Mouse (Mus musculus) G1E (cell line): ENCODE results near the gene Fam217b. TPM values are rescaled to one million over a fixed set of nuclear protein-coding genes. Genes with fewer than 3 reads are reported as not detected.

Experiments used
- ATAC-seq: 2 replicates; pipeline ENCODE4 v1.8.0; 2016; ENCODE audit warnings: mild to moderate bottlenecking; ENCODE audit not compliant: insufficient number of reproducible peaks, poor library complexity, low FRiP score, severe bottlenecking; ENCODE audit errors: extremely low read depth
- DNase-seq: peaks from one replicate; pipeline ENCODE4 v3.0.0; 2012; ENCODE audit warnings: low spot score
- H3K27me3 ChIP-seq: 2 replicates; pipeline ENCODE4 v1.6.1; 2012; ENCODE audit warnings: mild to moderate bottlenecking, low read length, inconsistent platforms; ENCODE audit not compliant: insufficient read depth
- H3K36me3 ChIP-seq: replicated peaks from 2 replicates; pipeline ENCODE3; 2012; ENCODE audit warnings: mild to moderate bottlenecking, inconsistent platforms
- H3K4me1 ChIP-seq: 2 replicates; pipeline ENCODE4 v1.6.1; 2012; ENCODE audit warnings: low read depth, low read length, inconsistent platforms, mixed read lengths; ENCODE audit not compliant: insufficient read depth
- H3K4me3 ChIP-seq: 2 replicates; pipeline ENCODE4 v1.5.1; 2012; ENCODE audit warnings: low read depth, mild to moderate bottlenecking, inconsistent platforms, low read length, moderate library complexity, mixed read lengths
- H3K9me3 ChIP-seq: replicated peaks from 2 replicates; pipeline ENCODE4 v1.6.1; 2012; ENCODE audit warnings: inconsistent platforms
- CTCF ChIP-seq: IDR thresholded peaks from 2 replicates; pipeline ENCODE4 v1.5.1; 2012; ENCODE audit warnings: low read depth, low read length, inconsistent platforms, mixed read lengths
- GATA1 ChIP-seq: IDR thresholded peaks from 2 replicates; pipeline ENCODE4 v1.6.1; 2012; ENCODE audit warnings: borderline replicate concordance, low read length, inconsistent platforms, mixed read lengths
- GATA2 ChIP-seq: IDR thresholded peaks from 2 replicates; pipeline ENCODE4 v1.6.1; 2012; ENCODE audit warnings: low read depth, low read length, inconsistent platforms, borderline replicate concordance
- POLR2AphosphoS5 ChIP-seq: IDR thresholded peaks from 2 replicates; pipeline ENCODE4 v1.6.1; 2012; ENCODE audit warnings: low read depth, low read length, inconsistent platforms; ENCODE audit not compliant: insufficient replicate concordance
- TAL1 ChIP-seq: conservative IDR thresholded peaks from 2 replicates; pipeline ENCODE4 v1.6.1; 2012; ENCODE audit warnings: low read depth, low read length, inconsistent platforms, mixed read lengths
- polyA plus RNA-seq: library from polyadenylated mRNA; stranded (reverse); fragments of >175 nt; gene quantifications from 2 replicates; pipeline ENCODE4 v1.2.3, GENCODE M21; 2012
- total RNA-seq, 2 experiments: library from RNA; stranded (forward) in 1 of 2; stranded (reverse) in 1 of 2; fragments of 200-1000 nt in 1 of 2; fragments of >200 nt in 1 of 2; fragmentation: Nextera tagmentation in 1 of 2; gene quantifications; 2 replicates each; pipeline ENCODE4 v1.2.3; 2014 to 2017

The Fam217b gene
- total and polyA plus RNA-seq, 3 experiments = 0.01 to 0.05 TPM; not detected in 1

DNA sequence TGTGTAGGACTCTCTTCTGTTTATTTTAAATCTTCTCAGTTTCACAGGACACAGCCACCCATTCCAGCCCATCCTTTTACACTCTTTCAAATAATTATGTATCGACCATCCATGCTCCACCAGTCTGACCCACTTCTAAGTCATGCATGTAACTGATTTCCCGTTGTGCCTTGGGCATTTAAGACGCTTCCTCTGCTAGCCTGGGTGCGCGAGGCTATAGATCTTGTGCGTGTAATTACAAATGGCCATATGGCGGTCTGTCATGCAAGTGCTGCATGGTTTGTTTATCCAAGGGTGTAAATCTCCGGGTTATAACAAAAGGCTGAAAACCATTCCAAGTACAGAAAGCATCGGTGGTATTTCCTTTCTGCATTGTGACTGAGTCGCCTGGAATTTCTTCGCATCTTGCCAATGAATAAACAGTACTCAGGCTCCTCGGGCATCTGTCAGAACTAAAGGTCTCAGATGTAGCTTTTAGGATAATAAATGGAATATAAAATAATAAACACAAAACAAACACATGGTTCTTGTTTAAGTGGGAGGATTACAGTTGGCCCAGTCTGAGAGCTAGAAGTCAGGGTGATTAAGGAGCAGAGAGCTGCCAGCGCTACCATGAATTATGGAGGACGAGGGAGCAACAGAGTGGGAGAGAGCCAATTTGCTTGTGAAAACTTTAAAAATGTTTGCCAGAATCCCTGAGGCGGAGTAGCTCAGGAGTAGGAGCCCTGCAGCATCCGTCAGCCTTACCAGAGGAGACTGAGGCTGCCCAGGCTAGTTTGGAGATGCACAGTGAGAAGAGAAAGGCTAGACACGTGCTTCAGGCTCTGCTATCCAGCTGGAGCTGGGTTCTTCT is 40.6 kb downstream of the Fam217b start:
- Histone ChIP-seq H3K9me3 (peaks cover 56% of the 10 kb centered on the region), H3K4me3 (no peak overlapping the region), H3K4me1 (no peaks in the 10 kb centered on the region), H3K27me3 (no peaks in the 10 kb centered on the region), H3K36me3 (no peaks in the 10 kb centered on the region)
- TF ChIP-seq POLR2AphosphoS5 (no peak), CTCF (no peak), TAL1 (no peak), GATA1 (no peak)
- ATAC-seq (no peak), DNase-seq (no peak)

DNA sequence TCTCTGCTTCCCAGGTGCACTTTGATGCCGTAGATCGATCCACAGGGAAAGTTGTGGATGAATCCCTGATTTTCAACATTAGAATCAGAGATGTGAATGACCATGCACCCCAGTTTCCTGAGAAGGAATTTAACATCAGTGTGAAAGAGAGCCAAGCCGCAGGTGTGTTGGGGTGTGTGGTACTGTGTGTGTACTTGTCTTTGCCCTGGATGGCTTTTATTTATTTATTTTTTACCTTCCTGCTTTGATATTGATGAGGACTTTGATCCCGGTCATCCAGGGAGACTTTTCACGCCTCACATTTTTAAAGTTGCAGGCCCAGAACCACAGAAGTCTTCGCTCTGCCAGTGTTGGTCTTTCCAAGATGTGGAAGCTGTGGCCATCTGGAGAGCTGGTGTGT is 43.1 kb downstream of the Fam217b start:
- H3K4me1 ChIP-seq = no peaks in the 10 kb centered on the region
- H3K36me3 ChIP-seq = no peaks in the 10 kb centered on the region
- peaks cover 54% of the 10 kb centered on the region for H3K9me3 ChIP-seq
- TF ChIP-seq POLR2AphosphoS5 = no peak
- no peak for TF ChIP-seq GATA2
- no peak for TF ChIP-seq TAL1
- no peak for TF ChIP-seq GATA1
- no peak for TF ChIP-seq CTCF
- no peak for DNase-seq
- ATAC-seq = no peak
- no peaks in the 10 kb centered on the region for H3K27me3 ChIP-seq
- H3K4me3 ChIP-seq = no peak overlapping the region

DNA sequence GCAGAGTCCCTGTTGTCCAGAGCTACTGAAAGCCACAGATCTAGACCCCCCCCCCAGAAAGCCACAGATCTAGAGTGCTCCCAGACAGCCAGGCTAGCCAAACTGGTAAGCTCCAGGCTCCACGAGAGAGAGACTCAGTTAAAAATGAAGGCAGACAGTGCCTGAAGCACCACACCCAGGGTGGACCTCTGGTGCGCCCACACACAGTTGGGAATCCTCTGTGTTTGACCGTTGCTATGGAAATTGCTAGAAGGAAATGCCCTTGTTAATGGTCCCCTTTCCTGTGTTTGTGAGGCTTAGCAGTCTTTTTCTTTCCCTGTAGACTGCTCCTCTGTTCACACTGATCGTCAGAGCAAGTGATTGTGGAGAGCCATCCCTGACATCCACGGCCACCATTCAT is 46.0 kb downstream of the Fam217b start:
- ATAC-seq (no peak), DNase-seq (no peak)
- Histone ChIP-seq H3K4me1 (no peaks in the 10 kb centered on the region), H3K36me3 (no peaks in the 10 kb centered on the region), H3K27me3 (no peaks in the 10 kb centered on the region), H3K9me3 (peaks cover 49% of the 10 kb centered on the region), H3K4me3 (no peak overlapping the region)
- TF ChIP-seq POLR2AphosphoS5 (no peak), TAL1 (no peak), GATA2 (no peak), CTCF (no peak), GATA1 (no peak)

DNA sequence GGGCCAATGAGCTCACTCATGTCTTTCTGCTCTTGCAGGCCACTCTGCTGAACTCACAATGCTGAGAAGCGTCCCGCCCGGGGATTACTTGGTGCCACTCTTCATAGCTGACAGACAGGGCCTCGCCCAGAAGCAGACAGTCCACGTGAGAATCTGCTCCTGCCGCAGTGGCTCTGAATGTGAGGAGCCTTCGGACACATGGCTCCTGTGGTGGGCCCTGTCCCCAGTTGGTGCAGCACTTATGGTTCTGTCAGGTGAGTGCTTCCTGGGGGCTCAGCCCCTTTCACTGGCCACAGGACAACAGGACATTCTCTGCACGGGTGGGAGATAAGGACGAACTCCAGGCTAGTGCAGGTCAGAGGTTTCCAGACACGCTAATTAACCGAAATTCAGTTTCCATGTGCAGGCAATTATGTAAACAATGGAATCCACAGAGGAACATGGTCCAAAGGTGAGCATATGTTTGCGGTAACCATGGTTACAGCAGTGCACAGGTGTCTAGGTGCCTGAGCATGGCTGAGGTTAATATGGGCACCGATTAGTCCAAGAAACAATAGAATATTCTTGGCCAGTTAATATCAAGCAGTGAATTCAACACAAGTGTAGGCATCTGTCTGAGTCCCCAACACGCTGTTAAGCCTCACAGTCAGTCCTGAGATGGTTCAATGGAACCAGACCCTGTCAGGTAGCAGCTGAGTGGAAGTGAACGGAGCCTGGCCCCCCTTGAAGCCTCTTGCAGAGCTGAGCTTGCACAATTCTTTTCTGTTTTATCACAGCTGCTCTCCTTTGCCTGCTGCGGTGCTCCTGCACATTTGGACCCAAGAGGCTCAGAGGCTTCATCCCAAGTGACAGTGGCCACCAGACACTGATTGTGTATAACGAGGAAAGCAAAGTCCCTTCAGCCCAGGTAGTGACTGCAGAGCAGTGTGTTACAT is 57.5 kb downstream of the Fam217b start:
- no peak for ATAC-seq
- H3K4me3 ChIP-seq = no peak overlapping the region
- no peak for DNase-seq
- H3K4me1 ChIP-seq = no peaks in the 10 kb centered on the region
- no peaks in the 10 kb centered on the region for H3K27me3 ChIP-seq
- TF ChIP-seq GATA1 (no peak), CTCF (no peak), POLR2AphosphoS5 (no peak), GATA2 (no peak), TAL1 (no peak)
- peaks cover 85% of the 10 kb centered on the region for H3K9me3 ChIP-seq
- H3K36me3 ChIP-seq = no peaks in the 10 kb centered on the region

DNA sequence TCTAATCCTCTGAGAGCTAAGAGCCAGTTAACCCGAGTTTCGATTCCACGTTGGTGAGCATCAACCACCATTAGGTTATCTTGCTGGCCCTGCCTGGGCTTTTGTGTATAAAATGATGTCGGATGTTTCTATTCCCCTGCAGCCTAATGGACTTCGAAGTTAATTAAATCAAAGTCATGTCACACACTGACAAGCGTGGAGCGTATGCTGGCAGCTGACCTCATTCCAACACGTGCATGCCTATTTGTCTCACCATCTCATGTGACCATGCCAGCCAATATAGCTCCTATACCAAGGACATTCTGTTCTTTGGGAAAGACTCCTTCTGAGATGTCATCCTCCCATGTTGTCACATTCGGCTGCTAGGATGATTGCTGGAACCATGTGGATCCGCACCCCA is 59.6 kb downstream of the Fam217b start:
- TF ChIP-seq CTCF (no peak), GATA2 (no peak), POLR2AphosphoS5 (no peak), GATA1 (no peak), TAL1 (no peak)
- DNase-seq = no peak
- H3K36me3 ChIP-seq = no peaks in the 10 kb centered on the region
- peaks cover 93% of the 10 kb centered on the region for H3K9me3 ChIP-seq
- no peak for ATAC-seq
- H3K4me3 ChIP-seq = no peak overlapping the region
- H3K27me3 ChIP-seq = no peaks in the 10 kb centered on the region
- H3K4me1 ChIP-seq = no peaks in the 10 kb centered on the region

Other genes starting within 250 kb of the Fam217b start
- gene Sycp2, start 6.8 kb upstream of the Fam217b start, total RNA-seq (2014; fragmentation: Nextera tagmentation) = not detected in 2 replicates
- gene Sycp2, start 6.8 kb upstream of the Fam217b start, total RNA-seq (2017) = not detected in 2 replicates
- not detected in 2 replicates for gene Sycp2, start 6.8 kb upstream of the Fam217b start, polyA plus RNA-seq
- not detected in 2 replicates for gene Ppp1r3d, start 52 bp upstream of the Fam217b start, total RNA-seq (2014; fragmentation: Nextera tagmentation)
- gene Ppp1r3d, start 52 bp upstream of the Fam217b start, total RNA-seq (2017) = 0.05 TPM in 1 of 2 replicates, not detected in the other
- not detected in 2 replicates for gene Ppp1r3d, start 52 bp upstream of the Fam217b start, polyA plus RNA-seq
- not detected in 2 replicates for gene Cdh26, start 16.0 kb downstream of the Fam217b start, total RNA-seq (2014; fragmentation: Nextera tagmentation)
- not detected in 2 replicates for gene Cdh26, start 16.0 kb downstream of the Fam217b start, total RNA-seq (2017)
- not detected in 2 replicates for gene Cdh26, start 16.0 kb downstream of the Fam217b start, polyA plus RNA-seq